Mouse (Mus musculus): ENCODE measurements around the gene Il1rl2. TPM values are rescaled to one million over a fixed set of nuclear protein-coding genes. Genes with fewer than 3 reads are reported as not detected.

Gene Il1rl2
- polyA plus RNA-seq, 1 experiment: 0.22 TPM

DNA sequence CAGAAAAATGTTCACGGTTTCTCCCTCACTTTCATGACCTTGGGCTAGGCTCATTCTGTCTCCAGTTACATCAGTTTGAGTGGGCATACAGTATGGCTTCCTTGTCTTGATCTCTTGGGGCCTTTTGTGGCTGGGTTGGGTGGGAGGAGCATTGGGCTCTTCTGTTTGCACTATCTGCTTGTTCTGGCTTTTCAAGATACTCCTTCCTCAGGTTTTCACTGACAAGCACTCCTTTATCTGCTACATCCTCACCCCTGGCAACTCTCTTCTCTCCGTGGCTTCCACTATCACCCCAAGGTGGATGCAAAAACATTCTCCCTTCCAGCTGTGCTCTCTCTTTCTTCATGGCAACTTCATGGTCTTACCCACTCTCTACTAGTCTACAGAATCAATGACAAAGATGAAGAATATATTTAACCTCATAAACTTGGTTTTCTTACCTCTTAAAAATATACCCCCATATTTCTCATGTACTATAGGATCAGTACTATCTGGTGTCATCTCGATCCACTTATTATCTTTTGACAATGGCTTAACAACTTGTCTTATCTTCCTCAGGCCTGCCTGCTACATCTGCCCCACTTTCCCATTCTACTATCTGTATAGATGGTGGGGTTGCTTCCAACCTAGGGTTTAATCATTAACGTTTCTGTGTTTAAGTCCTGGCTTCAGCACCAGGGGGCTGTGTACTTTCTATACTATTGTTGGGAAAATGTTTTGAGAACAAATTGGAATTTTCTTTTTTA lies 27.9 kb downstream of the Il1rl2 start:
- Histone ChIP-seq H3K27me3 (ENCODE audit: control insufficient read depth, insufficient read depth, low read length) (no peaks in the 10 kb centered on the region), H3K4me3 (ENCODE audit: control insufficient read depth, low read depth, low read length) (no peak overlapping the region), H3K4me1 (ENCODE audit: control insufficient read depth, insufficient read depth, low read length) (no peaks in the 10 kb centered on the region), H3K27ac (ENCODE audit: control insufficient read depth, insufficient read depth, low read depth, low read length) (no peak overlapping the region), H3K36me3 (ENCODE audit: control insufficient read depth, insufficient read depth, low read length) (no peaks in the 10 kb centered on the region)
- TF ChIP-seq CTCF (IDR thresholded peaks at IDR 0.05; ENCODE audit: control insufficient read depth, insufficient read depth, insufficient replicate concordance, low read depth, low read length) (no peak), POLR2A (IDR thresholded peaks at IDR 0.05; ENCODE audit: control insufficient read depth, low read depth, low read length) (no peak)

GRCm38 (mm10) chr1:40352904-40353286 lies 28.5 kb downstream of the Il1rl2 start:
- Histone ChIP-seq H3K27me3 (ENCODE audit: control insufficient read depth, insufficient read depth, low read length) (no peaks in the 10 kb centered on the region), H3K4me3 (ENCODE audit: control insufficient read depth, low read depth, low read length) (no peak overlapping the region), H3K27ac (ENCODE audit: control insufficient read depth, insufficient read depth, low read depth, low read length) (no peak overlapping the region), H3K4me1 (ENCODE audit: control insufficient read depth, insufficient read depth, low read length) (no peaks in the 10 kb centered on the region), H3K36me3 (ENCODE audit: control insufficient read depth, insufficient read depth, low read length) (no peaks in the 10 kb centered on the region)
- no peak for TF ChIP-seq POLR2A (IDR thresholded peaks at IDR 0.05; ENCODE audit: control insufficient read depth, low read depth, low read length)
- no peak for TF ChIP-seq CTCF (IDR thresholded peaks at IDR 0.05; ENCODE audit: control insufficient read depth, insufficient read depth, insufficient replicate concordance, low read depth, low read length)

DNA sequence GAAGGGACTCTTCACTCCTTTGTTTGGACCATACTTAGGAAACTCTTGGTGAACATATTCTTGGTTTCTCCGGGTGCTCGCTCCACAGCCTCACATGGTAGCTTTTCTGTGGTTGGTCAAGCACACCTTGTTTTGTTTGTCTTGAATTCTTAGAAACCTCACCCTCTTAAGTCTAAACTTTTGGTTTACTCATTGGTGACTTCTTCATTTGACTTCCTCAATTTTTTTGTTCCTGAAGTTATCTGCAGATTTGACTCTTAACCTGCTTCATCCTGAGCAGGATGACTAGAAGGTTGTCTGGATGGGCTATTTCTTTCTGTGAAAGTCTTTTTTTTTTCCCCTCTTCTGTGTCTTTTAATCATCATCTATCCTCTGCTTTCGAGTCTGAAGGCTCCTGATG lies 30.3 kb downstream of the Il1rl2 start:
- H3K4me1 ChIP-seq (ENCODE audit: control insufficient read depth, insufficient read depth, low read length): no peaks in the 10 kb centered on the region
- no peak for TF ChIP-seq CTCF (IDR thresholded peaks at IDR 0.05; ENCODE audit: control insufficient read depth, insufficient read depth, insufficient replicate concordance, low read depth, low read length)
- TF ChIP-seq POLR2A (IDR thresholded peaks at IDR 0.05; ENCODE audit: control insufficient read depth, low read depth, low read length): no peak
- H3K4me3 ChIP-seq (ENCODE audit: control insufficient read depth, low read depth, low read length): no peak overlapping the region
- H3K36me3 ChIP-seq (ENCODE audit: control insufficient read depth, insufficient read depth, low read length): no peaks in the 10 kb centered on the region
- no peaks in the 10 kb centered on the region for H3K27me3 ChIP-seq (ENCODE audit: control insufficient read depth, insufficient read depth, low read length)
- no peak overlapping the region for H3K27ac ChIP-seq (ENCODE audit: control insufficient read depth, insufficient read depth, low read depth, low read length)

- H3K4me3 ChIP-seq (ENCODE audit: control insufficient read depth, low read depth, low read length): no peak overlapping the region
- no peak overlapping the region for H3K27ac ChIP-seq (ENCODE audit: control insufficient read depth, insufficient read depth, low read depth, low read length)
Measured at GRCm38 (mm10) chr1:40355431-40355843, 31.0 kb downstream of the Il1rl2 start.

GRCm38 (mm10) chr1:40355904-40356521 lies 31.6 kb downstream of the Il1rl2 start:
- Histone ChIP-seq H3K27me3 (ENCODE audit: control insufficient read depth, insufficient read depth, low read length) (no peaks in the 10 kb centered on the region), H3K27ac (ENCODE audit: control insufficient read depth, insufficient read depth, low read depth, low read length) (no peak overlapping the region)
- TF ChIP-seq CTCF (IDR thresholded peaks at IDR 0.05; ENCODE audit: control insufficient read depth, insufficient read depth, insufficient replicate concordance, low read depth, low read length) (no peak), POLR2A (IDR thresholded peaks at IDR 0.05; ENCODE audit: control insufficient read depth, low read depth, low read length) (no peak)

More at GRCm38 (mm10) chr1:40355431-40355843, 31.0 kb downstream of the Il1rl2 start:
- H3K4me1 ChIP-seq (ENCODE audit: control insufficient read depth, insufficient read depth, low read length): no peaks in the 10 kb centered on the region
- no peaks in the 10 kb centered on the region for H3K36me3 ChIP-seq (ENCODE audit: control insufficient read depth, insufficient read depth, low read length)
- TF ChIP-seq POLR2A (IDR thresholded peaks at IDR 0.05; ENCODE audit: control insufficient read depth, low read depth, low read length) (no peak), CTCF (IDR thresholded peaks at IDR 0.05; ENCODE audit: control insufficient read depth, insufficient read depth, insufficient replicate concordance, low read depth, low read length) (no peak)
- no peaks in the 10 kb centered on the region for H3K27me3 ChIP-seq (ENCODE audit: control insufficient read depth, insufficient read depth, low read length)

GRCm38 (mm10) chr1:40357921-40358320 lies 33.5 kb downstream of the Il1rl2 start:
- TF ChIP-seq POLR2A (IDR thresholded peaks at IDR 0.05; ENCODE audit: control insufficient read depth, low read depth, low read length) (no peak), CTCF (IDR thresholded peaks at IDR 0.05; ENCODE audit: control insufficient read depth, insufficient read depth, insufficient replicate concordance, low read depth, low read length) (no peak)
- H3K36me3 ChIP-seq (ENCODE audit: control insufficient read depth, insufficient read depth, low read length): no peaks in the 10 kb centered on the region
- no peak overlapping the region for H3K4me3 ChIP-seq (ENCODE audit: control insufficient read depth, low read depth, low read length)
- H3K27me3 ChIP-seq (ENCODE audit: control insufficient read depth, insufficient read depth, low read length): no peaks in the 10 kb centered on the region
- H3K27ac ChIP-seq (ENCODE audit: control insufficient read depth, insufficient read depth, low read depth, low read length): no peak overlapping the region
- no peaks in the 10 kb centered on the region for H3K4me1 ChIP-seq (ENCODE audit: control insufficient read depth, insufficient read depth, low read length)

More at GRCm38 (mm10) chr1:40355904-40356521, 31.6 kb downstream of the Il1rl2 start:
- Histone ChIP-seq H3K4me1 (ENCODE audit: control insufficient read depth, insufficient read depth, low read length) (no peaks in the 10 kb centered on the region), H3K36me3 (ENCODE audit: control insufficient read depth, insufficient read depth, low read length) (no peaks in the 10 kb centered on the region), H3K4me3 (ENCODE audit: control insufficient read depth, low read depth, low read length) (no peak overlapping the region)

DNA sequence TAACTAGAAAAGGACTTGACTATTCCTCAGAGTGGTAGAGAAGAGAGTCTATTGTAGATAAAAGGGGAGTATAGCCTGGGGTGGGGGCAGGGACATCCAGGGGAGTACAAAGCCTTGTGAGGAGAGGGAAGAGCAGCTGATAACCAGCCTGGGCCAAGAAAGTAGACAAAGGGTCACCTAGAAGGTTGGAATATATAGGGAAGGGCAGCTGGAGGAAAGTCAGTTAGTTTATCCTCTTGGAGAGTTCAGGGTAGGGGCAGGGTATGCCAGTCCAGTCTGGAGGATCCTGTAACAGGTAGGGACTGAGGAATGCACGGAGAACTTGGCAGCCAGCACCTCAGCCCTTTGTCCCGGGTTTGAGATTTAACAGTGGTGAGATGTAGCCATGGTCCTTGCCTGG lies 33.9 kb downstream of the Il1rl2 start:
- Histone ChIP-seq H3K4me1 (ENCODE audit: control insufficient read depth, insufficient read depth, low read length) (no peaks in the 10 kb centered on the region), H3K27ac (ENCODE audit: control insufficient read depth, insufficient read depth, low read depth, low read length) (no peak overlapping the region), H3K27me3 (ENCODE audit: control insufficient read depth, insufficient read depth, low read length) (no peaks in the 10 kb centered on the region), H3K4me3 (ENCODE audit: control insufficient read depth, low read depth, low read length) (no peak overlapping the region), H3K36me3 (ENCODE audit: control insufficient read depth, insufficient read depth, low read length) (no peaks in the 10 kb centered on the region)
- TF ChIP-seq CTCF (IDR thresholded peaks at IDR 0.05; ENCODE audit: control insufficient read depth, insufficient read depth, insufficient replicate concordance, low read depth, low read length) (no peak), POLR2A (IDR thresholded peaks at IDR 0.05; ENCODE audit: control insufficient read depth, low read depth, low read length) (no peak)
